Mouse (Mus musculus) R1 (cell line): ENCODE measurements around the gene Bpifb1.
"Not testable (repeated sequence)": the region's sequence is repeated elsewhere in the genome, so short reads cannot be mapped to it uniquely, and the experiment has no call there.

Source experiments
- DNase-seq: peaks from one replicate; pipeline ENCODE4 v3.0.0-alpha.2; 2018; ENCODE audit warnings: low read depth, low spot score

The Bpifb1 gene

DNA sequence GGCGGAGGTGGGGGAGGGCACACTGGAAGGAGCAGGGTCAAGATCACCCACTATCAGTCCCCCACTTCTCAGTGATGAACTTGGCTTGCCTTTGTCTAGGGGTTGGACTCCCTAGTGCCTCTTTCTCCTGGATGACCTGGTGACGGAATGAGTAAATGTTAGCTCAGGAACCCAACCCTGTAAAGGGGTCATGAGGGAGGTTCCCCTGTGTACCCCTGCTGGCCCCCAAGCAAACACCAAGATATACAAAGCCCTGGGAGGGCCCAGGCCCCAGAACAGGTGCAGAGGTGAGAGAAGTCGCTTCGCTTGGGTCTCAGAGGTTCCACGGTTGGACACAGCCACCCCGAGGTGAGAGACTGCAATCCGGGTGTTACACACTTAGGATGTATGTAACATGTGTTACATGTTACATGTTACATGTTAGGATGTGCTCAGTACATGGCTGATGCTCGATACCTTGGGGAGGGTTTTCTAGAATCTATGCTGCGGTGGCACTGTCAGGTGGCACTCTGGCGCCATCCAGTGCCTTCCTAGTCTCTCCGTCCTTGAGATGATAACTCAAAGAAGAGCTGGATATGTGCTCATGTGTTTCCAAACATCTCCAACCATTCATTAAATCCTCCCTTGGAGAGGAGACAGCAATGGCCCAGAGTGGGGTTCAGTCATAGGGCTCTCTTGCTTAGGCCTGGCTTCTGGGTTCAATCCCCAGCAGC lies at the start of gene Bpifb1:
TSS of gene Bpifb1 (plus strand) at position 273 of the 713 bp plus-strand sequence.
- DNase-seq: no peak

DNA sequence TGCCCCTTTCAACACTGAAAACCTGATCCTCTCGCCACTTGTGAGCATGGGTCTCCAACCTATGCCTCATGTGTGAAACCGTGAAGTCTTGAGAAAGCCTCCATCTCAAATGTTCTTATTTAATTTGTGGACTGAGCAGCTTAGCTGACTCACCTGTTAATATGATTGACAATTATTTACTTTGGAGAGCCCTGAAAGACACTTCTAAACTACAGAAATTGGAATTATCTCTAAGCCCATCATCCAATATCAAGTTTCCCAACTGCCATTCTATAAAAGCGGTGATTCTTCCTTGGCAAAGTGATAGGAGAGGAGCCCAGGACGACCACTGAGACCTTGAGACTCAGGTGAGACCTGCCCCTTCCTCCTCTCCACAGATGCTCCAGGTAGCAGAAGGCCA lies 48.0 kb upstream of the Bpifb1 start, which contains the start of gene Bpifa1:
TSS of gene Bpifa1 (plus strand) at position 301 of the 400 bp plus-strand sequence.
- no peak for DNase-seq

DNA sequence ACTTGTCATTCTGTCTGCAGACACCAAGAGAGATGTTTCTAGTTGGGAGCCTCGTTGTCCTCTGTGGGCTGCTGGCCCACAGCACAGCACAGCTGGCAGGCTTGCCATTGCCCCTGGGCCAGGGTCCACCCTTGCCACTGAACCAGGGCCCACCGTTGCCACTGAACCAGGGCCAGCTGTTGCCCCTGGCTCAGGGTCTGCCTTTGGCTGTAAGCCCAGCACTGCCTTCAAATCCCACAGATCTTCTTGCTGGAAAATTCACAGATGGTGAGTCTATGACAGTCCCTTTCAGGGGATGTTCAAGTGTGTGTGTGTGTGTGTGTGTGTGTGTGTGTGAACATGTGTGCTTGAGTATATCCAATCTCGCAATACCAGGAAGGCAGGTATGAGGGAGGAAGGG lies 46.9 kb upstream of the Bpifb1 start:
- no peak for DNase-seq

DNA sequence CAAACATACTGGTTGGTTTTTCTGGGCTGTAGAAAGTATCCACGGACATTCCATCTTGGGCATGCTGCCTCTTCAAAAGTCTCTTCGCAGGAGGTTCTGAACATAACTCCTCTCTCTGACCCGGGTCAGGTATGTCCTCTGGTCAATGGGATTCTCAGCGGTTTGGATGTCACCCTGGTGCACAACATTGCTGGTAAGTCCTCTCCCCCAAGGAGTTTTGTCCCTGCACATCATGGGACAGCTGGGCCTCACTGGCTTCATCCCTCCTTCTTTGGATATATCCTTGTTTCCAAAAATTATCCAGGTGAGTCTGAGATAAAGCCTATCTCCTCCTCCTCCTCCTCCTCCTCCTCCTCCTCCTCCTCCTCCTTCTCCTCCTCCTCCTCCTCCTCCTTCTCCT lies 43.1 kb upstream of the Bpifb1 start:
- no peak for DNase-seq

DNA sequence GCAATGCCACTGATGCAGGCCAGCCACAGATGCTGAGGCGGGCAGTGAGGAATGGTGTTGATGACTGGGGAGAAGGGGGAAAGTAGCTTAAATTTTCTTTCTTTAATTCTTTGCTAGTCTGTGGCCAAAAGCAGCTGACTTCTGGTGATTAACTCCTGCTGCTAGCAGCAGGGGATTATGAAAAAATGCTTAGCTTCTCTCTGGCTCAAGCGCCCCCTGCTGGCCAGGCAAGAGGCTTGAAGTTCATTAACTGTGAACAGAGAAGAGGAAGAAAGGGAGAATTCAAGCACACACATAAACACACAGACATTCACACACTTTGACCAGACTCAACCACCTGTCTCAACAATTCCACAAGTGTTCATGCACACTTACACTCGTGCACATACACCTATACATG lies 32.2 kb upstream of the Bpifb1 start:
- DNase-seq: peak; percentile 69

DNA sequence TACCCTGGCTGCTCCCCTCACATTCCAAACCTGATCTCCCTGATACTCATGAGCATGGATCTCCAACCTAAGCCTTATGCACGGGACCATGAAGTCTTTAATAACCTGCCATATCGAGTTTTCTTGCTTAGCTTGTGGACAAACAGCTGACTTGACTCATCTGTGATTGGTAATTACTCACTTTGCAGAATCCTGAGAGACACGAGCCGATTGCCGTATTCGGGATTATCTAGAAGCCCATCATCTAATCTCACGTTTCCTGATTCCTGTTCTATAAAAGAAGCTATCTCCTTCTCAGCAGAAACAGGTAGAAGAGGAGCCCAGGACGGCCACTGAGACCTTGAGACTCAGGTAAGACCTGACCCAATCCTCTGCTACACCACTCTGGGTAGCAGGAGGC lies 28.3 kb upstream of the Bpifb1 start, which contains the start of gene Bpifa5:
TSS of gene Bpifa5 (plus strand) at position 301 of the 400 bp plus-strand sequence.
- DNase-seq: no peak

DNA sequence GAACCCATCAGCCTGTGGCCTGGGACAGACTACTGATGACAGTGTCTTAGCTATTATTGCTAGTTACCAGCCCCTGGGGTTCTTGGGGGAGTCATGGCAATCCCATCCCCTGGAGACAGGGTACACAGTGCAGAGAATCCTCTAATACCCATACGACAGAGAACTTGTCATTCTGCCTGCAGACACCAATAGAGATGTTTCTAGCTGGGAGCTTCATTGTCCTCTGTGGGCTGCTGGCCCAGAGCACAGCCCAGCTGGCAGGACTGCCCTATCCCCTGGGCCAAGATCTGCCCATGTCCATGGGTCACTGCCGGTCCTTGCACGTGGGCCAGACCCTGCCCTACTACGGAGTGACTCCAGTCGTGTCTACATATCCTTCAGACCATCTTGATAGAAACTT lies 27.3 kb upstream of the Bpifb1 start:
- DNase-seq: no peak

DNA sequence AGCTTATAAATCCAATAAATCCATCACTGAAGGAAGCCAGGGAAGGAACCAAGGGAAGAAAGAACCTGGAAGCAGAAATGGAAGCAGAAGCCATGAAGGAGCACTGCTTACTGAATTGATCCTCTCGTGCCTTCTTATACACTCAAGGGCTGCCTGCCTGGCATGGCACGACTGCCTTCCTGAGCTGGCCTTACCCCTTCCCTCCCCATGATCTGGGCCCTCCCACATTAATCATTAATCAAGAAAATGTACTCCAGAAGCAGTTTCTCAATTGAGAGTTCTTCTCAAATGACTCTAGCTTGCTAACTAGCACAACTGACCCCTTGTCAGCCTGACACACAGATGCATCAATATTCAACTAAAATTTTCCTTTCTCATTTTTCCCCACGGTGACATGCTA lies 21.4 kb upstream of the Bpifb1 start:
- DNase-seq: no peak

DNA sequence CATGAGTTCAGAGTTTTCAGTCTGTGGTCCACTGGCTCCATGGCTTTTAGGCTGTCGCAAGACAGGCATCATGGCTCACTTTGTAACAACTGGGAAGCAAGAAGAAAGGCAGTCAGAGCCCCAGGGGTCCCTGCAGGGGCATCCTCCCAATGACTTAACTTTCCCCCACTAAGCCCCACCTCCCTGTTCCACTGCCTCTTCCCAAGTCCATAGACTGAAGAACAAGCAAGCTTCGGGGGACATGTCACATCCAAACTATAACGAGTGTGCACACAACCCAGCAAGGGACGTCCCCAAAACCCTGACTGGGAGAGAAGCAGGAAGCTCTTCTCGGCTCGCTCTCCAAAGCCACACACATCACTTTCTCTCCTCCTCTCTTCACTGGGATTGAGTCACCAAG lies 19.0 kb upstream of the Bpifb1 start:
- no peak for DNase-seq

DNA sequence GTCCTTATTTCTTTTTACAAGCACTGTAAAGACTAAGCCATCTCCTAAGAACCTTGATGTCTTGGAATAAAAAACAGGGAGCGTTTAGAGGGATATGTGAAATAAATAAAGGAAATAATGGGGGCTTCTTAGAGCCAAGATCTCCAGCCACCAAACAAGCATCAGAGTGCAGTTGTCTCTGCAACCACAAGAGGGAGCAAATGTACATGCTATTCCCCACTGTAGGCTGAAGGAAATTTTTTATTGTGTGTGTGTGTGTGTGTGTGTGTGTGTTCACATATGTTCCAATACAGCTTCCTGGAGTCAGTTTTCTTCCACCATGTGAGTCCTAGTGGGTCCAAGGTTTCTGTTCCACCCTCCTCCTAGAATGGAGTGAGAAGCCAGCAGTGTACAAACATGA lies 17.3 kb upstream of the Bpifb1 start:
- peak; percentile 24 for DNase-seq

DNA sequence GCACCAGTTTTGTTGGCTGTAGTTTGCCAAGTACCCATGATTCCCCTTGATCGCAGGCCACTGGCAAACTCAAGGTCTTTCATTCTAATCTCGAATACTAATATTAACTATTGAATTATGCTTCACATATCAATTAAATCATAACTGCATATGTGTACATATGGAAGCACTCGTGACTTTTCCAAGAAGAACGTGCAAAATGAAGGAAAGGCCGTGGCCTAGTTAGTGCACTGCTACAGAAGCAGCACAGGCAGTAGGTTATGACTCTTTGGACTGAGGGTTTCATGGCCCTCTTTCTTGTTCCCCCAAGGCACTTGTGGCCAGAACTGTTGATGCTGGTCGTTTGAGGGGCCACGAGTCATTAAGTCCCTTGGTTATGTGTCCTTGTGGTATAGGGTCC lies 8.7 kb upstream of the Bpifb1 start:
- DNase-seq: not testable (repeated sequence)

DNA sequence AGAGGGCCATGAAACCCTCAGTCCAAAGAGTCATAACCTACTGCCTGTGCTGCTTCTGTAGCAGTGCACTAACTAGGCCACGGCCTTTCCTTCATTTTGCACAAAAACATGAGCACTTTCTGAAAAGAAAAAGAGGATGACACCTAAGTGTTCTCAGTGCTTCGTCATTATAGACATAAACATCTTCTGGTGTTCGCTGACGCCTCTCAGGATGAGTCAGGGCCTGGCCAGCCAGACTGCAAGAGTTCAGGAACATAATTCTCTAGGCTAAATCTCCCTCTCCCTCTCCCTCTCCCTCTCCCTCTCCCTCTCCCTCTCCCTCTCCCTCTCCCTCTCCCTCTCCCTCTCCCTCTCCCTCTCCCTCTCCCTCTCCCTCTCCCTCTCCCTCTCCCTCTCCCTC lies 7.6 kb upstream of the Bpifb1 start:
- not testable (repeated sequence) for DNase-seq

DNA sequence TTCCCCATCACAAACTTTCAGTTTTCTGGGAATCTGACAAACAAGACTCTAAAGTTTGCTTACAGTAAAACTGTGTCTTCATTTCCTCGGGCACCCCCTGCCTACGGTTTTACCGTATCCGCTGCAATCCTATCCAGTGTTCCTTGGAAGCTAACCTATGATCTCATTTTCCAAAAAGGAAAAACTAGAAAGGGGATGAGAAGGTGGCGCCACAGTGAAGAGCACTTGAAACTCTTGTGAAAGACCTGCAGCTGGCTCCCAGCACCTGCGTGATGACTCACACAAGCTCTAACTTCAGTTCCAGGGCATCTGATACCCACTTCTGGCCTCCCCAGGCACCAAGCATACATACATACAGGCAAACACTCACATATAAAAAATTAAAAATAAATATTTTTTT lies 5.3 kb upstream of the Bpifb1 start:
- DNase-seq: no peak

DNA sequence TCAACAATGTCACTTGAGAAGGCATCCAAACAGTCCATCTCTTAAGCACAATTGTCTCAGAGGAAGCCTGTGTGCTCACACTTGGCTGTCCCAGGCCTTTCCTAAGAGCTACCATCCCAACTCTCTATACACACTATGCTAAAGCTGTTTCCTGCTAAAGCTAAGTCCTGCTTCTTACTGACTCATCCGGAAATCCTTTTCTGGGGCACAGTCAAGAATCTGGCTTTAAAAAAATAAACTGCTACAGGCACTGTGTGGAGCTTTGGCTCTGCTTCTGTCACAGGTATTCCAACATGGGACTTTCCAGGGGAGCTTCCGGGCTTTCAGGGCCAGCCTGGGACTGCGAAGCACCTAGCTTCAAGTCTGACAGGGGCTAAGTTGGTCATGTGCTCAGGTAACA lies 4.9 kb upstream of the Bpifb1 start:
- no peak for DNase-seq

DNA sequence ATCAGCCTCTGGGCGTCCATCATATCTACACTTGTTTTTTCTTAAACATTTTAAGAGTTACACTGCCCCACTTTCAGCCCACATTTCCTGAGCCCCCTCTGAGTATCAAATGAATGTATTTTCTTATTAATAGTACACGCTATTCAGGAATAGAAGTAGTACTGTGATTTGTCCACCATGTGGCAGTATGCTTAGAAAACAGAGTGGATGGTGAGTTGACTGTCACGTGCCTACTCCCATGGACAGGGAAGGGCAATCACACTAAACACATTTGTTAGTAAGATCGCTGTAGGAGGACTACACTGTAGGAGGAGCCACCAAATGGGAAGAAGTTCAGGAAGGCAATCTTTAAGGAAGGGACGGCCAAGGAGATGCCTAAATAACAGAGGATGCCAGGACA lies 3.1 kb upstream of the Bpifb1 start:
- DNase-seq: peak; percentile 78

DNA sequence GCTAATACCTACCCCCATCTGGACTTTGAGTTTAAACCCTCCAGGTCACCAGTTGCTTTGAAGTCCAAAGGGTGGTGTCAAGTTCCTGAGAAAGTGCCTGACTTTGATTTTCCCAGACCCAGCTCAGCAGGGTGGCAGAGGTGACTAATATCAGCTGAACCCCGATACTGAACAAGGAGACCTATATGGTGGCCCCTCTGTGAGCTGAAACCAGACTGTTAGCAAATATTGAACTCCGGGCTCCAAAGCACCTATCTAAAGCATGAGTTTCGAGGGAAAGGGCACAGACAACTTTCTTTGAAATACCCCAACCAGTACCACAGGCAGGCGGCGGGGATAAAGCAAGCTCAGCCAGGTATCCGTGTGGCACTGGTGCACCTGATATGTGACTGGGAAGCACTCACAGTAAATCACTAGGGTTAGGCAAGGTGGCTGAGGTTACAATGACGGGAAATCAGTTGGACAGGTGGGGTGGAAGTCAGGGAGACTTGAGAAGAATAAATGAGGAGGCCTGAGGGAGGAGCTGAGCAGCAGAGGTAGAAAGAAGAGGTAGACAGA lies 662 bp upstream of the Bpifb1 start:
- no peak for DNase-seq

DNA sequence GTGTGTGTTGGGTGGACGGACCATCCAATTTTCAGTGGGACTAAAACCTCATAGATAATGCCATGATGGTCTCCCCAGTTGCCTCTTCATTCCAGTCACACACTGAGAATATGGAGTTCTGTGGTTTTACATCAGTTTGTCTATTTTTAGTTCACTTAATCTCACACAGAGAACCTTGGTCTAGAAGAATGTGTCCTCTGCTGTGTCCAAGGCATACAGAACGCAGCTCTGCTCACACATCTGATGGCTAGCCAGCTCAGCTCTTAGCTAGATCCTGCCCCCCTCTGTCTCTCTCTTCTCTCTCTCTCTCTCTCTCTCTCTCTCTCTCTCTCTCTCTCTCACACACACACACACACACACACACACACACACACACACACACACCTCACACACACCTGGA lies 1.5 kb downstream of the Bpifb1 start:
- DNase-seq: no peak

DNA sequence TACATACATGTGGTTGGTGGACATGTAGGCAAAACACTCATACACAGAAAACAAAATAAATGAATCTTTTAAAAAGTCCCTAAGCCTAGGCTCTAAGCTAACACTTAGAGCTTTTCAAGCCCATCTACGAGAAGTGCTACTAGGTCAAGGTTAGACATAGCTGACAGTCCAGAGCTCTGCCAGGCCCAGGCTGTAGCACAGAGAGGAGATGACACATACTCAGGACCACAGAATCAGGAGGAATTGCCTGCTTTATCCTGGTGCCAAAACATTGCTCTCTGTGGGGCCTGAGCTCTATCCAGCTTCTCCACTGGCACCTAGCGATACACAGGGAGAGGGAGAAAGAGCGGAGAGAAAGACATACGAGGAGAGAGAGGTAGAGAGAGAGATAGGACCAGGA lies 2.5 kb downstream of the Bpifb1 start:
- DNase-seq: no peak

DNA sequence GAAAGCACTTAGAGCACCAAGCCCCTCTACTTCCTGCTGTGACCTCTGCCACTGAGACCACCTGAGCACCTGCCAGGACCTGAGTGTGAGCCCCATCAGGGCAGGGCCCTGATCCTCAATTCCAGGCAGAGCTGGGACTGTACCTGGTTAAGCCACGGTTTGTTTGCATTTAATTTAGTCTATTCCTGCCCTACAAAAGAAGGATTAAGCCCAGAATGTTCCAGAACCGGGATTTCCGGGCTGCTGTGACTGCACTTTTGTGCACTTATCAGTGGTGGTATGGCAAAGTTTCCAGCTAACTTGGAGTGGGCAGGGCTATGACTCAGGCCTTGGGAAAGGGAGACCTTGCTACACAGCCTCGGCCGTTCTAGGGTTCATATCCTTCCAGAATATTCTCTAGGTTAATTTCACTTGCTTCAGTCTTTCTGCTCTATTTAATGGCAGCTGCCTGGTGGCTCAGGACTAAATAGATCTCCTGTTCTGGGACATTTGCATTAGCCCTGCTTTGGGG lies 3.4 kb downstream of the Bpifb1 start:
- no peak for DNase-seq

DNA sequence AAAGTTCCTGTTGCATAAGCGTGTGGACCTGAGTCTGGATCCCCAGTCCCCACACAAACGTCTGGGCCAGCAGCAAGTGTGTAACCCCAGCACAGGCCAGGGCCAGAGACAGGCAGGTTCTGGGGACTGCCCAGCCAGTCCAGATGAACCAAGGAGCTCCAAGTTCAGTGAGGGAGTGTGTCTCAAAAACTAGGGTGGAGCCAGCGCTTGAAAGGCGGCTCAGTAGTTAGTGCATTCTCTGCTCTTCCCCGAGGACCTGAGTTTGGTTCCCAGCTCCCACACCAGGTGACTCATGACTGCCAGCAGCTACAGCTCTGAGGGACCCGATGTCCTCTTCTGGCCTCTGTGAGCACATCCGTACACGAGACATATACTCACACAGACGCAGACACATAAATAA lies 6.4 kb downstream of the Bpifb1 start:
- no peak for DNase-seq

DNA sequence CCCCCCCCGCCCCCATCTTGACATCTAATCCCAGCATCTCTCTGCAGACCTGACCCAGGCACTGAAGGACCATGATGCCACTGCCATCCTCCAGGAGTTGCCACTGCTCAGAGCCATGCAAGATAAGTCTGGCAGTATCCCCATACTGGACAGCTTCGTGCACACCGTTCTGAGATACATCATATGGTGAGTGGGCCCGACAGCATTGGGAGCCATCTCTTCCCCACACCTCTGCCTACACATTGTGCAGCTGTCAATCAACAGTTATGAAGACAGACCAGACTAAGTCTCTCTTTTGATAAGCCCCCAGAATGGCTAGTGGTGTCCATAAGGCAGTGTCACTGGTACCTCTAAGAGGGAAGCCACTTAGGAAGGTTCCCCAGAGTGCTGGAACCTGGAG lies 14.0 kb downstream of the Bpifb1 start:
- DNase-seq: no peak

DNA sequence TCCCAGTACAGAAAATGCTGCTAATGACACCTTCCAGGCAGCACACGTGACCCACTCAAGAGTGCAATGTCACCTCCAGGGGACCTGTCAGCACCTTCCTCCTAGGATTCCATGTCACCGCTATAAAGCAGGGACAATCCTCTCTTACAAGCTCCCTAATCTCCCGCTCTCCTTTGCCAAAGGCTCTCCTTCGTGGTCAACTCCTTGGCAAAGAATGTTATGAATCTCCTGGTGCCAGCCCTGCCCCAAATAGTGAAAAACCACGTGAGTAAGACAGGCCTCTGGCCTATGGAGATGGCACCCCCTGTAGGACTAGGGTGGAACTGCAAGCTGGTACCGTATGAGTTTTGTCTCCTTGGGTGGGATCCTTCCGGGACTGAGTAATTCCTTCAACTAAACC lies 16.3 kb downstream of the Bpifb1 start:
- DNase-seq: peak; percentile 75

DNA sequence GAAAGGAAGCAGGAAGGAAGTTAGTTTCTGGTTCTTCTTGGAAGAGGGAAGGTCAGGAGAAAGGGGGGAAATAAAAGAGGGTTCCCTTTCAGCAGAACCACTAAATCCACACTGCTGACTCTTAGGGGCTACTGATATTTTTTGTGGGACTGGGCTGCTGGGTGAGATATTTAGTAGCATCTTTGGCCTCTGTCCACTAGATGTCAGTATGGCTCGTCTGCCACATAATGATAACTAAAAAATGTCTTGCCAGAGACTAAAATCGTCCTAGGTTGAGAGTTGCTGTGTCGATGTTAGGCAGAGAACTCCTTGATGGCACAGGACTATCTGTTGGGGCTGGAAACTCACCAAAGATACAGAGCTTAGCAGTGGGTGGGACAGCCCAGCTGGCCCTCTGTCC lies 18.5 kb downstream of the Bpifb1 start:
- peak; percentile 45 for DNase-seq
